Mouse (Mus musculus): ENCODE data around the gene H2-Q6. TPM values are rescaled to one million over a fixed set of nuclear protein-coding genes. Genes with fewer than 3 reads are reported as not detected.
A peak's percentile ranks its signal among the peaks of the same experiment; 100 is the strongest.
"Not testable (repeated sequence)": the region's sequence is repeated elsewhere in the genome, so short reads cannot be mapped to it uniquely, and the experiment has no call there.

H2-Q6 gene
- polyA plus RNA-seq, 1 experiment from 2014 or later = 0.99 TPM

DNA sequence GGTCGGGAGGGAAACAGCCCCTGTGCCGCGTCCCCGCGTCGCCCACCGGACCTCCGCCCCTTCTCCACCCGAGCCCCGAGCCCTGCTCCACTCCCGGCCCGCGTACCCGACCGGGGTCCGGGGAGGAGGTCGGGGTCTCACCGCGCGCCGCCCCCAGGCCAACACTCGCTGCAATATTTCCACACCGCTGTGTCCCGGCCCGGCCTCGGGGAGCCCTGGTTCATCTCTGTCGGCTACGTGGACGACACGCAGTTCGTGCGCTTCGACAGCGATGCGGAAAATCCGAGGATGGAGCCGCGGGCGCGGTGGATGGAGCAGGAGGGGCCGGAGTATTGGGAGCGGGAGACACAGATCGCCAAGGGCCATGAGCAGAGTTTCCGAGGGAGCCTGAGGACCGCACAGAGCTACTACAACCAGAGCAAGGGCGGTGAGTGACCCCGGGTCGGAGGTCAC, 14.7 kb downstream of the H2-Q6 start:
- not testable (repeated sequence) for H3K36me3 ChIP-seq (ENCODE audit: control insufficient read depth, insufficient read depth, low read length)
- peak; percentile 71; the same call in 1 of the 2 replicates for ATAC-seq (ENCODE audit: insufficient read depth, low FRiP score, low TSS enrichment)

DNA sequence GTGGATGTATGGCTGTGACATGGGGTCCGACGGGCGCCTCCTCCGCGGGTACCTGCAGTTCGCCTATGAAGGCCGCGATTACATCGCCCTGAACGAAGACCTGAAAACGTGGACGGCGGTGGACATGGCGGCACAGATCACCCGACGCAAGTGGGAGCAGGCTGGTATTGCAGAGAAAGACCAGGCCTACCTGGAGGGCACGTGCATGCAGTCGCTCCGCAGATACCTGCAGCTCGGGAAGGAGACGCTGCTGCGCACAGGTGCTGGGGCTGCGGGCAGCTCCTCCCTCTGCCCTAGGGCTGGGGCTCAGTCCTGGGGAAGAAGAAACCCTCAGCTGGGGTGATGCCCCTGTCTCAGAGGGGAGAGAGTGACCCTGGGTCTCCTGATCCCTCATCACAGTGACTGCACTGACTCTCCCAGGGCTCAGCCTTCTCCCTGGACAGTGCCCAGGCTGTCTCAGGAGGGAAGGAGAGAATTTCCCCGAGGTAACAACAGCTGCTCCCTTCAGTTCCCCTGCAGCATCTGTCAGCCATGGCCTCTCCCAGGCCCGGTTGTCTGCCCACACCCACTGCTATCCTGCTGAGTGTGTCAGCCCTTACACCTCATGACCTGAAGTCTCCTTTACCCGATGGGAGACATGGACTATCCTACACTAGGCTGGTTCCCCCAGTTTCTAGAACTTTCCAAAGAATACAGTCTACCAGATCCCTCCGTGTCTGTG, 15.4 kb downstream of the H2-Q6 start:
- H3K27me3 ChIP-seq (ENCODE audit: control insufficient read depth, insufficient read depth, low read length) = not testable (repeated sequence)
- peak; percentile 14 for DNase-seq (ENCODE audit: low spot score)

More for the DNA sequence above, 14.7 kb downstream of the H2-Q6 start:
- Histone ChIP-seq H3K4me2 (ENCODE audit: low read depth) (peak overlapping the region; percentile 86), H3K9ac (ENCODE audit: low read length) (peak overlapping the region; percentile 62), H3K4me3 (ENCODE audit: low read depth, low read length) (peak overlapping the region; percentile 41)
- 1% methylated on average over 42 of the region's 48 CpGs for WGBS
- not testable (repeated sequence) for H3K9me3 ChIP-seq (ENCODE audit: control insufficient read depth, low read length); H3K4me1 ChIP-seq (ENCODE audit: control insufficient read depth, insufficient read depth, low read length); H3K27ac ChIP-seq (ENCODE audit: low read depth, low read length); H3K27me3 ChIP-seq (ENCODE audit: control insufficient read depth, insufficient read depth, low read length)
- DNase-seq (ENCODE audit: low spot score) = peak; percentile 44

DNA sequence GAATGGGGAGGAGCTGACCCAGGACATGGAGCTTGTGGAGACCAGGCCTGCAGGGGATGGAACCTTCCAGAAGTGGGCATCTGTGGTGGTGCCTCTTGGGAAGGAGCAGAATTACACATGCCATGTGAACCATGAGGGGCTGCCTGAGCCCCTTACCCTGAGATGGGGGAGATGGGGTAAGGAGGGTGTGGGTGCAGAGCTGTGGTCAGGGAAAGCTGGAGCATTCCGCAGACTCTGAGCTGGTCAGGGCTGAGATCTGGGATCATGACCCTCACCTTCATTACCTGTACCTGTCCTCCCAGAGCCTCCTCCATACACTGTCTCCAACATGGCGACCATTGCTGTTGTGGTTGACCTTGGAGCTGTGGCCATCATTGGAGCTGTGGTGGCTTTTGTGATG, 17.7 kb downstream of the H2-Q6 start:
- H3K36me3 ChIP-seq (ENCODE audit: control insufficient read depth, insufficient read depth, low read length); H3K9ac ChIP-seq (ENCODE audit: low read length); ATAC-seq (ENCODE audit: insufficient read depth, low FRiP score, low TSS enrichment); DNase-seq (ENCODE audit: low spot score); H3K4me1 ChIP-seq (ENCODE audit: control insufficient read depth, insufficient read depth, low read length); H3K9me3 ChIP-seq (ENCODE audit: control insufficient read depth, low read length); H3K4me2 ChIP-seq (ENCODE audit: low read depth); H3K27ac ChIP-seq (ENCODE audit: low read depth, low read length); H3K4me3 ChIP-seq (ENCODE audit: low read depth, low read length); H3K27me3 ChIP-seq (ENCODE audit: control insufficient read depth, insufficient read depth, low read length): not testable (repeated sequence)
- 93% methylated on average over 2 of the region's 2 CpGs for WGBS

More for the DNA sequence above, 15.4 kb downstream of the H2-Q6 start:
- not testable (repeated sequence) for H3K9ac ChIP-seq (ENCODE audit: low read length); H3K9me3 ChIP-seq (ENCODE audit: control insufficient read depth, low read length); H3K36me3 ChIP-seq (ENCODE audit: control insufficient read depth, insufficient read depth, low read length); H3K4me3 ChIP-seq (ENCODE audit: low read depth, low read length); H3K4me1 ChIP-seq (ENCODE audit: control insufficient read depth, insufficient read depth, low read length); H3K4me2 ChIP-seq (ENCODE audit: low read depth); H3K27ac ChIP-seq (ENCODE audit: low read depth, low read length); ATAC-seq (ENCODE audit: insufficient read depth, low FRiP score, low TSS enrichment)
- 47% methylated on average over 26 of the region's 27 CpGs for WGBS

DNA sequence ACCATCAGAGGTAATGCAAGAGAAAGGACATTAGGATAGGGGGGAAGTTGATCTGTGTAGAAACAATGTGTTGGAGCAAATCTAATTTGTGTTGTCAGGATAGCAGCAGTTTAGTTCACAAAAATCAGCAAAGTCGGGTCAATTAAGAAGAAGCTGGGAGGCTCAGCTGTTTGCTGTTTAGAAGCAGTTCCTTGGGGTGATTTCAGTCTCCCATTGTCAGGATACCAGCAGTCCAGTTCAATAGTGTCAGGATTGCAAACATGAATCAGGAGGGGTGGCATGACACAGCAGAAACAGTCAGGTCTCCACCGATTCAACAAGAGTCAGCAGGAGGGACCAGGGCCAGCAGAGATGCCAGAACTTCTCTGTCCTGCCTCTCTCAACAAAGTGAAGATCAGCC, 19.9 kb downstream of the H2-Q6 start:
- H3K4me2 ChIP-seq (ENCODE audit: low read depth); H3K27ac ChIP-seq (ENCODE audit: low read depth, low read length); ATAC-seq (ENCODE audit: insufficient read depth, low FRiP score, low TSS enrichment); H3K4me1 ChIP-seq (ENCODE audit: control insufficient read depth, insufficient read depth, low read length); H3K36me3 ChIP-seq (ENCODE audit: control insufficient read depth, insufficient read depth, low read length); H3K9ac ChIP-seq (ENCODE audit: low read length); DNase-seq (ENCODE audit: low spot score); H3K4me3 ChIP-seq (ENCODE audit: low read depth, low read length); H3K9me3 ChIP-seq (ENCODE audit: control insufficient read depth, low read length); H3K27me3 ChIP-seq (ENCODE audit: control insufficient read depth, insufficient read depth, low read length): not testable (repeated sequence)
- WGBS = 94% methylated on average over 2 of the region's 2 CpGs

DNA sequence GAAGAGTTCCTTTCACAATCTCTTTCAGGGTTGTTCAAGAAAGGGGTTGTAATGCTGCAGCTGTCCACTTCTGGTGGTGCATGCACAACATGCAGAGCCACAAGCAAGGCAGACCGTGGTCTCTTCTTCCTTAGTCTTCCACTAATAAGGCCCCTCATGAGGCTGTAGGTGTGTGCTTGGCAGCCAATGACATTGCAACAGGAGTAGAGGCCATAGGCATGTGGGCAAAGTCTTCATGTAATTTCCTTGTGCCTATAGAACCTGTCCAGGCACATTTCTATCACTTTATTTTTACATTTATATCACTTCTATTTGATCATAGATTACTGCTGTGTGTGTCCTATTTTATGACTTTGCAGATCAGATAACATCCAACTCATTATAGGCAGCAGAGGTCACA, 33.6 kb downstream of the H2-Q6 start:
- not testable (repeated sequence) for ATAC-seq (ENCODE audit: insufficient read depth, low FRiP score, low TSS enrichment); DNase-seq (ENCODE audit: low spot score); H3K4me2 ChIP-seq (ENCODE audit: low read depth); H3K36me3 ChIP-seq (ENCODE audit: control insufficient read depth, insufficient read depth, low read length); H3K9ac ChIP-seq (ENCODE audit: low read length); H3K27me3 ChIP-seq (ENCODE audit: control insufficient read depth, insufficient read depth, low read length); H3K27ac ChIP-seq (ENCODE audit: low read depth, low read length); H3K9me3 ChIP-seq (ENCODE audit: control insufficient read depth, low read length); H3K4me1 ChIP-seq (ENCODE audit: control insufficient read depth, insufficient read depth, low read length); H3K4me3 ChIP-seq (ENCODE audit: low read depth, low read length)
- WGBS = no CpG with 5 or more reads among the region's 1 CpGs

GRCm38 (mm10) chr17:35460513-35461341, 36.1 kb downstream of the H2-Q6 start:
- DNase-seq (ENCODE audit: low spot score); H3K9ac ChIP-seq (ENCODE audit: low read length); H3K4me2 ChIP-seq (ENCODE audit: low read depth); H3K9me3 ChIP-seq (ENCODE audit: control insufficient read depth, low read length); H3K36me3 ChIP-seq (ENCODE audit: control insufficient read depth, insufficient read depth, low read length); H3K27me3 ChIP-seq (ENCODE audit: control insufficient read depth, insufficient read depth, low read length); ATAC-seq (ENCODE audit: insufficient read depth, low FRiP score, low TSS enrichment); H3K4me3 ChIP-seq (ENCODE audit: low read depth, low read length); H3K27ac ChIP-seq (ENCODE audit: low read depth, low read length); H3K4me1 ChIP-seq (ENCODE audit: control insufficient read depth, insufficient read depth, low read length): not testable (repeated sequence)
- 61% methylated on average over 3 of the region's 9 CpGs for WGBS

- 7% methylated on average over 8 of the region's 8 CpGs for WGBS
Observed at GRCm38 (mm10) chr17:35465651-35466050, 41.0 kb downstream of the H2-Q6 start.

GRCm38 (mm10) chr17:35468936-35469335, 44.3 kb downstream of the H2-Q6 start:
- not testable (repeated sequence) for ATAC-seq (ENCODE audit: insufficient read depth, low FRiP score, low TSS enrichment)

More at GRCm38 (mm10) chr17:35465651-35466050, 41.0 kb downstream of the H2-Q6 start:
- not testable (repeated sequence) for H3K9me3 ChIP-seq (ENCODE audit: control insufficient read depth, low read length); ATAC-seq (ENCODE audit: insufficient read depth, low FRiP score, low TSS enrichment); H3K4me2 ChIP-seq (ENCODE audit: low read depth); H3K4me3 ChIP-seq (ENCODE audit: low read depth, low read length); H3K4me1 ChIP-seq (ENCODE audit: control insufficient read depth, insufficient read depth, low read length); H3K27ac ChIP-seq (ENCODE audit: low read depth, low read length); H3K9ac ChIP-seq (ENCODE audit: low read length); H3K36me3 ChIP-seq (ENCODE audit: control insufficient read depth, insufficient read depth, low read length)
- peak; percentile 75 for DNase-seq (ENCODE audit: low spot score)
- peaks cover 17% of the 10 kb centered on the region for H3K27me3 ChIP-seq (ENCODE audit: control insufficient read depth, insufficient read depth, low read length)

More at GRCm38 (mm10) chr17:35468936-35469335, 44.3 kb downstream of the H2-Q6 start:
- peaks cover 19% of the 10 kb centered on the region for H3K27me3 ChIP-seq (ENCODE audit: control insufficient read depth, insufficient read depth, low read length)
- not testable (repeated sequence) for H3K4me2 ChIP-seq (ENCODE audit: low read depth); H3K4me3 ChIP-seq (ENCODE audit: low read depth, low read length); H3K9ac ChIP-seq (ENCODE audit: low read length); H3K27ac ChIP-seq (ENCODE audit: low read depth, low read length); H3K36me3 ChIP-seq (ENCODE audit: control insufficient read depth, insufficient read depth, low read length); DNase-seq (ENCODE audit: low spot score); H3K4me1 ChIP-seq (ENCODE audit: control insufficient read depth, insufficient read depth, low read length); H3K9me3 ChIP-seq (ENCODE audit: control insufficient read depth, low read length)
- WGBS = 69% methylated on average over 3 of the region's 3 CpGs
